Mouse (Mus musculus): ENCODE measurements around the gene Rnf150. TPM values are rescaled to one million over a fixed set of nuclear protein-coding genes. Genes with fewer than 3 reads are reported as not detected.

The Rnf150 gene
- polyA plus RNA-seq, 1 experiment from 2014 or later: 2.4 TPM

GRCm38 (mm10) chr8:82871986-82872385 lies 8.8 kb downstream of the Rnf150 start:
- no peak for DNase-seq (ENCODE audit: low spot score)
- Histone ChIP-seq H3K4me1 (replicated peaks; ENCODE audit: control insufficient read depth, insufficient read depth, low read length) (no peaks in the 10 kb centered on the region), H3K27me3 (ENCODE audit: control insufficient read depth, insufficient read depth, low read length) (no peaks in the 10 kb centered on the region), H3K9ac (ENCODE audit: low read depth, low read length) (no peak overlapping the region), H3K9me3 (ENCODE audit: control insufficient read depth, low read length) (no peaks in the 10 kb centered on the region), H3K36me3 (ENCODE audit: control insufficient read depth, insufficient read depth, low read length) (no peaks in the 10 kb centered on the region), H3K4me3 (ENCODE audit: low read depth, low read length) (no peak overlapping the region), H3K27ac (ENCODE audit: low read depth, low read length) (no peak overlapping the region), H3K4me2 (replicated peaks; ENCODE audit: low read depth, low read length) (no peak overlapping the region)
- no peak for ATAC-seq (ENCODE audit: low FRiP score)
- 88% methylated on average over 4 of the region's 4 CpGs for WGBS

GRCm38 (mm10) chr8:82874102-82874501 lies 10.9 kb downstream of the Rnf150 start:
- no peak for ATAC-seq (ENCODE audit: low FRiP score)
- WGBS: 83% methylated on average over 2 of the region's 2 CpGs
- no peaks in the 10 kb centered on the region for H3K4me1 ChIP-seq (replicated peaks; ENCODE audit: control insufficient read depth, insufficient read depth, low read length)

GRCm38 (mm10) chr8:82875135-82875534 lies 12.0 kb downstream of the Rnf150 start:
- WGBS: 81% methylated on average over 7 of the region's 7 CpGs
- Histone ChIP-seq H3K27ac (ENCODE audit: low read depth, low read length) (no peak overlapping the region), H3K4me1 (replicated peaks; ENCODE audit: control insufficient read depth, insufficient read depth, low read length) (no peaks in the 10 kb centered on the region), H3K27me3 (ENCODE audit: control insufficient read depth, insufficient read depth, low read length) (no peaks in the 10 kb centered on the region), H3K9ac (ENCODE audit: low read depth, low read length) (no peak overlapping the region), H3K4me3 (ENCODE audit: low read depth, low read length) (no peak overlapping the region), H3K9me3 (ENCODE audit: control insufficient read depth, low read length) (no peaks in the 10 kb centered on the region), H3K36me3 (ENCODE audit: control insufficient read depth, insufficient read depth, low read length) (no peaks in the 10 kb centered on the region), H3K4me2 (replicated peaks; ENCODE audit: low read depth, low read length) (no peak overlapping the region)
- DNase-seq (ENCODE audit: low spot score): no peak
- ATAC-seq (ENCODE audit: low FRiP score): no peak

More at GRCm38 (mm10) chr8:82874102-82874501, 10.9 kb downstream of the Rnf150 start:
- Histone ChIP-seq H3K27me3 (ENCODE audit: control insufficient read depth, insufficient read depth, low read length) (no peaks in the 10 kb centered on the region), H3K4me2 (replicated peaks; ENCODE audit: low read depth, low read length) (no peak overlapping the region), H3K9me3 (ENCODE audit: control insufficient read depth, low read length) (no peaks in the 10 kb centered on the region), H3K4me3 (ENCODE audit: low read depth, low read length) (no peak overlapping the region), H3K27ac (ENCODE audit: low read depth, low read length) (no peak overlapping the region), H3K36me3 (ENCODE audit: control insufficient read depth, insufficient read depth, low read length) (no peaks in the 10 kb centered on the region), H3K9ac (ENCODE audit: low read depth, low read length) (no peak overlapping the region)
- DNase-seq (ENCODE audit: low spot score): no peak

- DNase-seq (ENCODE audit: low spot score) (no peak), ATAC-seq (ENCODE audit: low FRiP score) (no peak)
- H3K9me3 ChIP-seq (ENCODE audit: control insufficient read depth, low read length): no peaks in the 10 kb centered on the region
- no peaks in the 10 kb centered on the region for H3K27me3 ChIP-seq (ENCODE audit: control insufficient read depth, insufficient read depth, low read length)
- no peak overlapping the region for H3K9ac ChIP-seq (ENCODE audit: low read depth, low read length)
- no peak overlapping the region for H3K4me3 ChIP-seq (ENCODE audit: low read depth, low read length)
- no peak overlapping the region for H3K4me2 ChIP-seq (replicated peaks; ENCODE audit: low read depth, low read length)
- no peak overlapping the region for H3K27ac ChIP-seq (ENCODE audit: low read depth, low read length)
- no peaks in the 10 kb centered on the region for H3K36me3 ChIP-seq (ENCODE audit: control insufficient read depth, insufficient read depth, low read length)
- H3K4me1 ChIP-seq (replicated peaks; ENCODE audit: control insufficient read depth, insufficient read depth, low read length): no peaks in the 10 kb centered on the region
- 81% methylated on average over 4 of the region's 4 CpGs for WGBS
These were observed 21.3 kb downstream of the Rnf150 start for GRCm38 (mm10) chr8:82884480-82884879.

GRCm38 (mm10) chr8:82887234-82887633 lies 24.1 kb downstream of the Rnf150 start:
- Histone ChIP-seq H3K36me3 (ENCODE audit: control insufficient read depth, insufficient read depth, low read length) (no peaks in the 10 kb centered on the region), H3K4me3 (ENCODE audit: low read depth, low read length) (no peak overlapping the region), H3K27me3 (ENCODE audit: control insufficient read depth, insufficient read depth, low read length) (no peaks in the 10 kb centered on the region), H3K9ac (ENCODE audit: low read depth, low read length) (no peak overlapping the region), H3K9me3 (ENCODE audit: control insufficient read depth, low read length) (no peaks in the 10 kb centered on the region), H3K4me2 (replicated peaks; ENCODE audit: low read depth, low read length) (no peak overlapping the region), H3K4me1 (replicated peaks; ENCODE audit: control insufficient read depth, insufficient read depth, low read length) (no peaks in the 10 kb centered on the region), H3K27ac (ENCODE audit: low read depth, low read length) (no peak overlapping the region)
- 93% methylated on average over 4 of the region's 4 CpGs for WGBS
- ATAC-seq (ENCODE audit: low FRiP score): no peak
- DNase-seq (ENCODE audit: low spot score): no peak

GRCm38 (mm10) chr8:82889062-82889720 lies 26.0 kb downstream of the Rnf150 start:
- WGBS: 89% methylated on average over 10 of the region's 10 CpGs
- H3K36me3 ChIP-seq (ENCODE audit: control insufficient read depth, insufficient read depth, low read length): no peaks in the 10 kb centered on the region
- no peak overlapping the region for H3K9ac ChIP-seq (ENCODE audit: low read depth, low read length)
- H3K9me3 ChIP-seq (ENCODE audit: control insufficient read depth, low read length): no peaks in the 10 kb centered on the region
- DNase-seq (ENCODE audit: low spot score) (no peak), ATAC-seq (ENCODE audit: low FRiP score) (no peak)
- H3K4me3 ChIP-seq (ENCODE audit: low read depth, low read length): no peak overlapping the region
- H3K4me2 ChIP-seq (replicated peaks; ENCODE audit: low read depth, low read length): no peak overlapping the region
- no peak overlapping the region for H3K27ac ChIP-seq (ENCODE audit: low read depth, low read length)
- no peaks in the 10 kb centered on the region for H3K27me3 ChIP-seq (ENCODE audit: control insufficient read depth, insufficient read depth, low read length)
- no peaks in the 10 kb centered on the region for H3K4me1 ChIP-seq (replicated peaks; ENCODE audit: control insufficient read depth, insufficient read depth, low read length)

- H3K4me3 ChIP-seq (ENCODE audit: low read depth, low read length): no peak overlapping the region
- H3K9ac ChIP-seq (ENCODE audit: low read depth, low read length): no peak overlapping the region
- H3K36me3 ChIP-seq (ENCODE audit: control insufficient read depth, insufficient read depth, low read length): no peaks in the 10 kb centered on the region
- no peak for ATAC-seq (ENCODE audit: low FRiP score)
- H3K4me1 ChIP-seq (replicated peaks; ENCODE audit: control insufficient read depth, insufficient read depth, low read length): no peaks in the 10 kb centered on the region
- no peaks in the 10 kb centered on the region for H3K9me3 ChIP-seq (ENCODE audit: control insufficient read depth, low read length)
- no peak overlapping the region for H3K4me2 ChIP-seq (replicated peaks; ENCODE audit: low read depth, low read length)
- no peaks in the 10 kb centered on the region for H3K27me3 ChIP-seq (ENCODE audit: control insufficient read depth, insufficient read depth, low read length)
- 90% methylated on average over 4 of the region's 4 CpGs for WGBS
- DNase-seq (ENCODE audit: low spot score): no peak
- no peak overlapping the region for H3K27ac ChIP-seq (ENCODE audit: low read depth, low read length)
These were observed 31.9 kb downstream of the Rnf150 start for GRCm38 (mm10) chr8:82895091-82895490.

- 95% methylated on average over 2 of the region's 2 CpGs for WGBS
- no peak for DNase-seq (ENCODE audit: low spot score)
- no peaks in the 10 kb centered on the region for H3K9me3 ChIP-seq (ENCODE audit: control insufficient read depth, low read length)
These were observed 33.6 kb downstream of the Rnf150 start for GRCm38 (mm10) chr8:82896796-82897195.

GRCm38 (mm10) chr8:82897628-82898458 lies 34.7 kb downstream of the Rnf150 start:
- H3K9me3 ChIP-seq (ENCODE audit: control insufficient read depth, low read length): no peaks in the 10 kb centered on the region
- 91% methylated on average over 3 of the region's 3 CpGs for WGBS
- H3K4me2 ChIP-seq (replicated peaks; ENCODE audit: low read depth, low read length): no peak overlapping the region
- H3K4me3 ChIP-seq (ENCODE audit: low read depth, low read length): no peak overlapping the region
- H3K36me3 ChIP-seq (ENCODE audit: control insufficient read depth, insufficient read depth, low read length): no peaks in the 10 kb centered on the region
- H3K27me3 ChIP-seq (ENCODE audit: control insufficient read depth, insufficient read depth, low read length): no peaks in the 10 kb centered on the region
- H3K9ac ChIP-seq (ENCODE audit: low read depth, low read length): no peak overlapping the region
- ATAC-seq (ENCODE audit: low FRiP score) (no peak), DNase-seq (ENCODE audit: low spot score) (no peak)
- no peak overlapping the region for H3K27ac ChIP-seq (ENCODE audit: low read depth, low read length)
- H3K4me1 ChIP-seq (replicated peaks; ENCODE audit: control insufficient read depth, insufficient read depth, low read length): no peaks in the 10 kb centered on the region

More at GRCm38 (mm10) chr8:82896796-82897195, 33.6 kb downstream of the Rnf150 start:
- no peaks in the 10 kb centered on the region for H3K36me3 ChIP-seq (ENCODE audit: control insufficient read depth, insufficient read depth, low read length)
- H3K27me3 ChIP-seq (ENCODE audit: control insufficient read depth, insufficient read depth, low read length): no peaks in the 10 kb centered on the region
- no peak for ATAC-seq (ENCODE audit: low FRiP score)
- H3K4me1 ChIP-seq (replicated peaks; ENCODE audit: control insufficient read depth, insufficient read depth, low read length): no peaks in the 10 kb centered on the region
- no peak overlapping the region for H3K27ac ChIP-seq (ENCODE audit: low read depth, low read length)
- H3K4me3 ChIP-seq (ENCODE audit: low read depth, low read length): no peak overlapping the region
- no peak overlapping the region for H3K4me2 ChIP-seq (replicated peaks; ENCODE audit: low read depth, low read length)
- H3K9ac ChIP-seq (ENCODE audit: low read depth, low read length): no peak overlapping the region

All from hindbrain, embryonic 11.5 days (tissue).